Mouse (Mus musculus) yolk sac, embryonic 10.5 days (tissue): ENCODE data around the gene Aldh16a1.

Experiments
- DNase-seq: peaks from one replicate; pipeline ENCODE4 v3.0.0-alpha.2; 2017; ENCODE audit warnings: low spot score

Gene Aldh16a1

GRCm38 (mm10) chr7:45133446-45134159 is 20.8 kb downstream of the Aldh16a1 start:
- DNase-seq = no peak

GRCm38 (mm10) chr7:45131850-45132249 is 22.5 kb downstream of the Aldh16a1 start:
- no peak for DNase-seq

GRCm38 (mm10) chr7:45129776-45130512 is 24.4 kb downstream of the Aldh16a1 start:
- DNase-seq = no peak

- no peak for DNase-seq
Observed at GRCm38 (mm10) chr7:45129318-45129717, 25.1 kb downstream of the Aldh16a1 start.

- peak; percentile 99 for DNase-seq
Observed at GRCm38 (mm10) chr7:45128624-45129246, 25.6 kb downstream of the Aldh16a1 start, which contains the start of gene Rpl13a. TSS of gene Rpl13a (minus strand) at chr7:45128761.

- no peak for DNase-seq
Observed at GRCm38 (mm10) chr7:45127700-45128224, 26.6 kb downstream of the Aldh16a1 start.

GRCm38 (mm10) chr7:45126844-45127699 is 27.3 kb downstream of the Aldh16a1 start:
- DNase-seq = no peak

- peak; percentile 29 for DNase-seq
Observed at GRCm38 (mm10) chr7:45126147-45126843, 28.1 kb downstream of the Aldh16a1 start.

- DNase-seq = peak; percentile 18
Observed at GRCm38 (mm10) chr7:45125649-45126048, 28.7 kb downstream of the Aldh16a1 start.

- DNase-seq = peak; percentile 66
Observed at GRCm38 (mm10) chr7:45125144-45125600, 29.2 kb downstream of the Aldh16a1 start.

- peak; percentile 99 for DNase-seq
Observed at GRCm38 (mm10) chr7:45124224-45125143, 29.9 kb downstream of the Aldh16a1 start, which contains the start of gene Rps11. TSS of gene Rps11 (minus strand) at chr7:45124439.

- peak; percentile 14 for DNase-seq
Observed at GRCm38 (mm10) chr7:45123186-45123570, 31.2 kb downstream of the Aldh16a1 start.

- no peak for DNase-seq
Observed at GRCm38 (mm10) chr7:45122561-45123185, 31.7 kb downstream of the Aldh16a1 start.

- DNase-seq = no peak
Observed at GRCm38 (mm10) chr7:45121966-45122365, 32.4 kb downstream of the Aldh16a1 start.

GRCm38 (mm10) chr7:45121404-45121803 is 33.0 kb downstream of the Aldh16a1 start:
- DNase-seq = no peak

- peak; percentile 28 for DNase-seq
Observed at GRCm38 (mm10) chr7:45119780-45120709, 34.3 kb downstream of the Aldh16a1 start.

- DNase-seq = no peak
Observed at GRCm38 (mm10) chr7:45118336-45118735, 36.0 kb downstream of the Aldh16a1 start.

- peak; percentile 10 for DNase-seq
Observed at GRCm38 (mm10) chr7:45117566-45117965, 36.8 kb downstream of the Aldh16a1 start.
